Mouse (Mus musculus) cerebellum, adult 11-12 months (tissue): ENCODE data around the gene Kif1a.
A peak's percentile ranks its signal among the peaks of the same experiment; 100 is the strongest.

ENCODE experiments used
- DNase-seq: peaks from one replicate; pipeline ENCODE4 v3.0.0; 2022

Kif1a gene

GRCm38 (mm10) chr1:93101571-93102061, at the start of gene Kif1a:
Kif1a (minus strand) TSS chr1:93101951.
- peak; percentile 92 for DNase-seq

- DNase-seq: no peak
These were observed 49.3 kb upstream of the Kif1a start for GRCm38 (mm10) chr1:93150907-93151661.

- no peak for DNase-seq
These were observed 42.4 kb upstream of the Kif1a start for GRCm38 (mm10) chr1:93144176-93144575.

- DNase-seq: no peak
These were observed 41.1 kb upstream of the Kif1a start for GRCm38 (mm10) chr1:93142871-93143270.

- DNase-seq: no peak
These were observed 38.0 kb upstream of the Kif1a start for GRCm38 (mm10) chr1:93139713-93140112.

- DNase-seq: no peak
These were observed 36.8 kb upstream of the Kif1a start for GRCm38 (mm10) chr1:93138534-93138933.

- DNase-seq: no peak
These were observed 33.3 kb upstream of the Kif1a start, which contains the start of gene Agxt for GRCm38 (mm10) chr1:93135036-93135526. Agxt (plus strand) TSS chr1:93135240.

GRCm38 (mm10) chr1:93132676-93133075, 30.9 kb upstream of the Kif1a start:
- DNase-seq: no peak

GRCm38 (mm10) chr1:93130242-93130983, 28.7 kb upstream of the Kif1a start:
- no peak for DNase-seq

- peak; percentile 33 for DNase-seq
These were observed 27.1 kb upstream of the Kif1a start for GRCm38 (mm10) chr1:93128710-93129349.

- no peak for DNase-seq
These were observed 26.5 kb upstream of the Kif1a start for GRCm38 (mm10) chr1:93128209-93128608.

GRCm38 (mm10) chr1:93125256-93125655, 23.5 kb upstream of the Kif1a start:
- DNase-seq: no peak

GRCm38 (mm10) chr1:93124066-93124465, 22.3 kb upstream of the Kif1a start:
- no peak for DNase-seq

- no peak for DNase-seq
These were observed 21.6 kb upstream of the Kif1a start for GRCm38 (mm10) chr1:93123179-93123854.

GRCm38 (mm10) chr1:93118816-93119215, 17.1 kb upstream of the Kif1a start:
- no peak for DNase-seq

- DNase-seq: no peak
These were observed 13.7 kb upstream of the Kif1a start for GRCm38 (mm10) chr1:93115471-93115870.

- DNase-seq: peak; percentile 76
These were observed 13.1 kb upstream of the Kif1a start for GRCm38 (mm10) chr1:93114713-93115463.

- peak; percentile 63 for DNase-seq
These were observed 949 bp upstream of the Kif1a start for GRCm38 (mm10) chr1:93102700-93103099.

GRCm38 (mm10) chr1:93100576-93101491, 917 bp downstream of the Kif1a start:
- peak; percentile 82 for DNase-seq

- peak; percentile 73 for DNase-seq
These were observed 1.5 kb downstream of the Kif1a start for GRCm38 (mm10) chr1:93100243-93100575.

- DNase-seq: peak; percentile 39
These were observed 2.8 kb downstream of the Kif1a start for GRCm38 (mm10) chr1:93098956-93099355.
